ENCODE assay signal across 7 mouse cellular contexts in the genomic region with DNA sequence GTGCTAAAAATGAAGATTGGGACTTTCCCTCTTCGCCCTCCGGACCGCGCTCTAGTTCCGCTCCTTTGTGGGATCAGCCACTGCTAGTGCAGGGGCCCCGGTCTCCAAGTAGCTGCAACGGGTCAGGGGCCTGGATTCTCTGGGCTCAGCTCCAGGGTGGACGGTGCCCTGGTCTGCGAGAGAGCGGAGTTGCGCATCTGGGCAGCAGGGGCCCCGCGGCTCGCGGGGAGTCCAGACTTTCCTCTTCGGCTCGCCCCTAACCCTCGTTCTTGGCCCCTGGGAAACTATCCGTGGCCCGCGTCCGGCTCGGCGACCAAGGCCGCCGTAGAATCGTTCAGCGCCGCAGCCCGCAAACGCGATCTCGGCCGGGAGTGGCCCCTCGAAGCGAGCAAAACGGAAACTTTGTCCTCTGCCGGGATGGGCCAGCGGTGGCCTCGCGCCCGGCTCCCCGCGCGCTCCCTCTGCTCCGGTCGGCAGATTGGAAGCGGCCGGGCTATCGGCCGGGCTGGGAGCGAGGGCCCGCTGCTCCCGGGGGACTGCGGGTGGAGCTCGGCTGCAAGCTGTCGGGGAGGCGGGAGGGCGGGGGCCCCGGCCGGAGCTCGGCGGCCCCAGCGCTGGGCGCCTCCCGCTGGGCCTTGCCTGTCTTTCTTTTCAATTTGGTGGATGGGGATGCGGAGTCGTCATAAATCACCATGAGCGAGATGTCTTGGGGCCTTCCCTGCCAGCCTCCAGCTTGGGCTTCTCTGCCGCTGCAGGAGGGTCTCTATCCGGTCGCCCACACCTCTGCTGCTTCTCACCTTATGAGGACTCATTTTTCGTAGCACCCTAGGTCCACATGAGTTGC. TPM values are rescaled to one million over a fixed set of nuclear protein-coding genes. Genes with fewer than 3 reads are reported as not detected.
DNase-seq lines count a peak whose midpoint lies in the region; ATAC-seq lines count a peak whose summit lies in the region.

No protein-coding gene starts in this region.

- no peak overlapping the region for H3K9ac ChIP-seq in embryonic facial prominence, embryonic 15.5 days

- no peaks in the 10 kb centered on the region for H3K36me3 ChIP-seq in megakaryocyte, embryonic 14.5 days (replicated peaks; ENCODE audit: low read length)
- no peaks in the 10 kb centered on the region for H3K36me3 ChIP-seq in embryonic facial prominence, embryonic 15.5 days
- H3K36me3 ChIP-seq in limb, embryonic 10.5 days, result no peaks in the 10 kb centered on the region

- DNase-seq in limb, embryonic 10.5 days (ENCODE audit: low spot score), result peak; percentile 54
- DNase-seq in retina, postnatal 1 day, result peak; percentile 42
- no peak for DNase-seq in thymus, postnatal 0 days (ENCODE audit: low spot score)
- DNase-seq in natural killer cell, adult 2 months (ENCODE audit: low spot score in 2 of 2), result no peak

- peak overlapping the region; percentile 28; the same call in 1 of the 2 replicates for H3K4me2 ChIP-seq in embryonic facial prominence, embryonic 15.5 days (replicated peaks)

- H3K27ac ChIP-seq in embryonic facial prominence, embryonic 15.5 days (replicated peaks), result no peak overlapping the region
- no peak overlapping the region for H3K27ac ChIP-seq in limb, embryonic 10.5 days

- under 1% methylated on average over 72 of the region's 73 CpGs for WGBS in embryonic facial prominence, embryonic 15.5 days
- WGBS in limb, embryonic 10.5 days, result under 1% methylated on average over 73 of the region's 73 CpGs

- H3K4me1 ChIP-seq in megakaryocyte, embryonic 14.5 days, result peaks cover 33% of the 10 kb centered on the region
- H3K4me1 ChIP-seq in embryonic facial prominence, embryonic 15.5 days, result peaks cover 13% of the 10 kb centered on the region
- peaks cover 13% of the 10 kb centered on the region for H3K4me1 ChIP-seq in limb, embryonic 10.5 days

- 0 out of 2 replicates have a peak, but pooled peaks cover 3% of the 10 kb centered on the region for H3K9me3 ChIP-seq in megakaryocyte, embryonic 14.5 days
- H3K9me3 ChIP-seq in embryonic facial prominence, embryonic 15.5 days (replicated peaks), result no peaks in the 10 kb centered on the region
- H3K9me3 ChIP-seq in limb, embryonic 10.5 days (replicated peaks), result no peaks in the 10 kb centered on the region

- ATAC-seq in megakaryocyte, adult 5-6 weeks (ENCODE audit: poor library complexity, severe bottlenecking), result no peak
- no peak for ATAC-seq in embryonic facial prominence, embryonic 15.5 days (ENCODE audit: insufficient number of reproducible peaks, low FRiP score, low TSS enrichment, low read depth)

- peaks cover 94% of the 10 kb centered on the region for H3K27me3 ChIP-seq in megakaryocyte, embryonic 14.5 days (replicated peaks)
- H3K27me3 ChIP-seq in embryonic facial prominence, embryonic 15.5 days, result peaks cover 98% of the 10 kb centered on the region
- peaks cover 100% of the 10 kb centered on the region for H3K27me3 ChIP-seq in limb, embryonic 10.5 days (ENCODE audit: low read depth, poor library complexity, severe bottlenecking)

- peak overlapping the region; percentile 62 for H3K4me3 ChIP-seq in megakaryocyte, embryonic 14.5 days (replicated peaks)
- peak overlapping the region; percentile 20; the same call in 1 of the 2 replicates for H3K4me3 ChIP-seq in embryonic facial prominence, embryonic 15.5 days (replicated peaks)
- H3K4me3 ChIP-seq in limb, embryonic 10.5 days, result peak overlapping the region; percentile 28

RNA-seq across cellular contexts. Expression of gene Barhl1, which starts 1.3 kb away (rescaled TPM):
- not detected in 2 replicates for polyA plus RNA-seq in megakaryocyte, embryonic 14.5 days (2012; ENCODE audit: insufficient read depth, low replicate concordance)
- not detected in 2 replicates for total RNA-seq in megakaryocyte, adult 5-6 weeks (2015)
- not detected in 2 replicates for total RNA-seq in megakaryocyte, adult 5-6 weeks (2017)
- 0.07 TPM in 1 of 2 replicates, not detected in the other for polyA plus RNA-seq in embryonic facial prominence, embryonic 15.5 days (2015; fragmentation: Nextera tagmentation; extraction: Ambion mirVana)
- not detected in 2 replicates for polyA plus RNA-seq in limb, embryonic 10.5 days (2016; fragmentation: Nextera tagmentation; extraction: Ambion mirVana)
- not detected in 2 replicates for polyA plus RNA-seq in thymus, postnatal 0 days (2015; fragmentation: Nextera tagmentation; extraction: Ambion mirVana)

Comparison
In these comparisons a context has a peak if more than half of its experiments do, and no peak if none do; other contexts are left out.
1. DNase-seq: peak in limb, embryonic 10.5 days (single experiment) and retina, postnatal 1 day (single experiment); none in thymus, postnatal 0 days (single experiment) and natural killer cell, adult 2 months (0 of 2).
2. Peak in every context shown above with its lines, with median percentiles within 50 percentile points of each other: H3K4me3 ChIP-seq.